Mouse (Mus musculus) lung, postnatal 14 days (tissue): Measurements from ENCODE around the gene Rhbdf2.
A peak's percentile ranks its signal among the peaks of the same experiment; 100 is the strongest.
"Not testable (repeated sequence)": the region's sequence is repeated elsewhere in the genome, so short reads cannot be mapped to it uniquely, and the experiment has no call there.

ENCODE experiments used
- DNase-seq: peaks from one replicate; pipeline ENCODE4 v3.0.0; 2021

Rhbdf2 gene

DNA sequence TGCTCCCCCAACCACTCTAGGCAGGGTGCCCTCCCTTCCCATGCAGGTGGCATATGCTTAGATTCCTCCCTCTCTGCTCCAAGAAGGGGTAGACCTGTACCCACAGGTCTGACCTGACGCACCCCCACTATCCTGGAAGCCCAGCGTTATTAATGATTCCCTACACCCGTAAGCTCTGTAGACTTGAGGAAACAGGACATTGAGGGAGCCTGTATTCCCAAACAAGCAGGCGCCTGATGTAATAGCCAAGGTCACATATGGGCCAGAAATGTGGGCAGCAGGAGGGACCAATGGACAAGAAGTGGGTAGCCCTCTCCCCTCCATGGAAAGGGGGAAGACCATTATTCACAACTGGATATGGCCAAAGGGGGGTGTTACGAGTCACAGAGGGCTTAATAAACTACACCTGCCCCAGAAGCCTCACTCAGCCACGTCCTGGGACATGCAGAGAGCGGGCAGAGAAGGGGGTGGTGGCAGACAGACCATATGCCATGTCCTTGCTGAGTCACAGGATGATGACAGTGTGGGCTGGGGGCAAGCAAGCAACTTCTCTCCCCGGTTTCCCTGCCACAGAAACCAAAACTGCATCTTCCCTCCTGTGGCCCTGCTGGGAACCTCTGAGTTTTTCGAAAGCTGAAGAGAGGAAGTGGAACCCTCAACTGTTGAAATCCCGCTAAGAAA lies 10.2 kb downstream of the Rhbdf2 start:
- DNase-seq = no peak

DNA sequence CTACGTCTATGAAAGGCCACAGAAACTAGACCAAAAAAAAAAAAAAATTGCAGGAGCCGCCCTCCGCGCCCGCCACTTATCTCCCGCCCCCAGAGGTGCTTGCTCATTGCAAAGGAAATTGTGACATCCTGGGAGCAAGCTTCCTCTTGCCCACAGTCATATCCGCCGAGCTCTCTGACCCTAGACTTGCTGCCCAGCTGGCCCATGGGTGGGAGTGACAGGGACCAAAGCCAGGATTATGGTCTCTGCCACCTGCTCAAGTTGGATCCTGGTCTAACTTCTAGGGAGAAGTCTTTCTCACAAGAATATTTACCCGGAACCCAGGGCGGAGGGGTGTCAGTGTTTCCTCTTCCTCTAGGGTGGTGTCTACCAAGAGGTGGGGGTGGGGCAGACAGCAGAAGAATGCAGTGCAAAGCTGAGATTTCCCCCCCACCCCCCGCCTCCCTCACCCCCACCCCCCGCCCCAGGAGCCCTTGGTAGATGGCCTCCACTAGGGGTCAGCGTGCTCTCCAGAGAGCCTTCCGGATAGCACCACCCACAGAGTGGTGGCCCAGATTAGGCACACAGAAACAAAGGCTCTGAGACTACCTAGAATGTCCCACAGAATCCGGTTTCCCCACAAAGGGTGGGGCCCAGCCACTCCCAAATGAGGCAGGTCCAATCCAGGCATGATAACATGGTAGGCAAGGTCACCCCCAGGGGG lies 10.9 kb downstream of the Rhbdf2 start:
- peak; percentile 74 for DNase-seq

DNA sequence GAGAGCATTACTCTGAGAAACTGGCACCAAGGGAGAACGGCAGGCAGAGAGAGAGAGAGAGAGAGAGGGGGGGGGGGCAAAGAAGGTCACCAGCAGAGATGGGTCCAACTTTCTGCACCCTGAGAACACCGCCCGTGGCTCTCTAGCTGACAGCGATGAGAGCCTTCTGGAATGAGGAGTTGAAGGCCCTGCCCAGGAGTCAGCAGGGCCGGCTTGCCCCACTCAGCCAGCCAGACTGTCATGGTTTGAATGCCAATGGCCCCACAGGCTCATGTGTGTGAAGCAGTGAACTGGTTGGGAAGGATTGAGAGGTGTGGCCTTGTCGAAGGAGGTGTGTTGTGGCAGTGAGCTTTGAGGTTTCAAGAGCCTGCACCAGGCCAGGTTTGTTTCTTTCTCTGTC lies 13.6 kb downstream of the Rhbdf2 start:
- no peak for DNase-seq

DNA sequence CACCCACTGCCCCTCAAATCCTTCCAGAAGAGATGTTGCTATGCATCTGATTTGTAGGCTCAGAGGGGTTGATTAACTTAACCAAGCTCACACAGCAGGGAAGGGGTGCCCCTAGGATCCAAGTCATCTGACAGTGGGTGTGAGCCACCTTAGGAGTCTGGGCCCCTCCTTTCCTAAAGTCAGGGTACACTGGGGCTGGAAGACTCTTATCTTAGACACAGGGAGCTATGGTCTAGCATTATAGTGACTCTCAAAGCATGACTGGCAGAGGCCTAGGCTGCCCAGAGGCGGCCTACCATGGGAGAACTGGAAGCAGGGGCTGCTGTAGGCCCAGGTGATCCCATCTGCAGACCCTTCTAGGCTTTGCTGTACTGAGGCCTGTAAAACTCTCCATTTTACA lies 14.3 kb downstream of the Rhbdf2 start:
- DNase-seq = no peak

DNA sequence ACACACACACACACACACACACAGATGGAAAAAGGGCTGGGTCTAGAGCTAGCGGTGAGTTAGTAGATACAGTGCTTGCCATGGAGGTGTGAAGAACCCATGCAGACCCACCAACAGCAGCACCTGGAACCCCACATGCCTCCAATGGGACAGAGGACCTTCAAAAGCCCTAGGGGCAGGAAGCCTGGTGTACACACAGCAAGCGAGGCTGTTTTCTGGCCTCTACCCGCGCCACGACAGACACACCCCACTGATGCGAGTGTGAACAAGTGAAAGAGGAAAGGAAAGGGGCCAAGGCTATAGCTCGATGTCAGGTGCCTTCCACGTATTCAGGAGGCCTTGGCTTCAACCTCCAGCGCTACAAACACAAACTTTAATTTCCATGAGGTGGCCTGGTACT lies 14.9 kb downstream of the Rhbdf2 start:
- no peak for DNase-seq

DNA sequence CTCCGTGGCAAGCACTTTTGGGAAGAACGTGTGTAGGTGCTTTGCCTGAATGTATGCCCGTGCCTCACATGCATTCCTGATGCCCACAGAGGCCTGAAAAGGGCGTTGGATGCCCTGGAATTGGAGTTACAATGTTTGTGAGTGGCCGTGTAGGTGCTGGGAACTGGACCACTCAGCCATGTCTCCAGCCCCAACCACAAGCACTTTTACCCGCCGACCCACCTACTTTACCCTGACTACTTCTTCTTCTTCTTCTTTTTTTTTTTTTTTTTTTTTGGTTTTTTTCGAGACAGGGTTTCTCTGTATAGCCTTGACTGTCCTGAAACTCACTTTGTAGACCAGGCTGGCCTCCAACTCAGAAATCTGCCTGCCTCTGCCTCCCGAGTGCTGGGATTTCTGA lies 15.7 kb downstream of the Rhbdf2 start:
- not testable (repeated sequence) for DNase-seq

DNA sequence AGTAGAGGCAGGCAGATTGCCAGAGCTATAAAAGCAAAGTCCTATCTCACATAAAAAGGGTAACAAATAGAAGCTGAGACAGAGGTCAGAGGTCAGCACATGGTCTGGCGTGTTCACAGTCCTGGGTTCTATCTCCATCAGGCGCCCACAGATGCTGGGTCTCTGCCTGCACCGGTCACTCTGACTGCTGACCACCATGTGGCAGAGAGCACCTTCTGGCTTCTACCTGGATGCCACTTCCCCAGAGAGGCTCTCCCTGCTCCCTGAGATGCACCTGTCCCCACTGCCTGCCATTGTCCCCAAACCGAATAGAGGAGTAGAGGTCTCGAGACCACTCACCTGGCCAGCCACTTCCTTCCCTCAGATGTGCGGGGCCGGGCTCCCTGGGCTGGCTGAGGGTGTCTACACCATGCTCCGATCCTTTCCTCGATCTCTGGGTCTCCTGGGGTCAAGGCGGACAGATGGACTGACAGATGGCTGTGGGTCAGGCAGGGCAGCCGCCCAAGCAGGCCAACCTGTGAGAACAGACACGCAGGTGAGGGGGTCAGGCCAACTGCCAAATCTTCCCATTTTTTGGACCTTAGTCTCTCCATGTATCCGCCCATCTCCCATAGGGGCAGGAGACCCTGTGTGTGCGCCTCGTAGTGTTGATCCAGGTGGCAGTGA lies 16.7 kb downstream of the Rhbdf2 start:
- DNase-seq = no peak

DNA sequence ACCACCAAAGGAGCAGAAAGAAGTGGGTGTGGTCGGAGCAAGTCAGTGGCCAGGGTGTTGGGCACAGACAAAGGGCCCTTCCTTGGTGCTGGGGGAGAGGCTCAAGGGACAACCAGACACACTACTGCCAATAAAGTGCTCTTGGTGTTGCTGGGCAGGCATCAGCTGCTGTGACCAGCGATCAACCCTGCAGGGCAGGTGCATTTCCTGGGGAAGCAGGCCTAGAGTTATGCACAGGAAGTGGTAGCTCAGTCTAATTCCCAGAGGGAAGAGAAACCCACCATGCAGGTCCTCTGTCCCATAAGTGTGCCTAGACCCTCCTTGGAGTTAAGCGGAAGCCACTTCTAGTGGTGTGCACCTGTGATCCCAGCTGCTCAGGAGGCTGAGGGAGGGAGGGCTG lies 19.1 kb downstream of the Rhbdf2 start:
- DNase-seq = no peak

DNA sequence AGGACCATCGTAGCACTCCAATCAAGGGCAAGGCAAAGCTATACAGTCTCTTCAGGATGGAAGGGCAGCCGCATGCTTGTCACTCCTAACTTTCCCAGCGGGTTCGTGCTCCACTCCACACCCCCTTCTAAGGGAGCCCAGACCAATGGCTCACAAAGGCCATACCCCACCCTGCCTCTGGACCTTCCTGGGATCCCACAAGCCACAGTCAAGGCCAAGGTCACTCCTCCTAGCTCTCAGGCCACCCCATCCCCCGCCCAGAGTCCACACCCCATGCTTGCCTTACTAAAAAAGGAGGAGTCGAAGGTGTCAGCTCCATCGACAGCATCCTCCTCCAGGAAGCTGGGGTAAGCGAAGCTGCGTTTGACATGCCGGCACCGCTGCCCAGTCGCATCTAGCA lies 22.7 kb downstream of the Rhbdf2 start:
- no peak for DNase-seq

DNA sequence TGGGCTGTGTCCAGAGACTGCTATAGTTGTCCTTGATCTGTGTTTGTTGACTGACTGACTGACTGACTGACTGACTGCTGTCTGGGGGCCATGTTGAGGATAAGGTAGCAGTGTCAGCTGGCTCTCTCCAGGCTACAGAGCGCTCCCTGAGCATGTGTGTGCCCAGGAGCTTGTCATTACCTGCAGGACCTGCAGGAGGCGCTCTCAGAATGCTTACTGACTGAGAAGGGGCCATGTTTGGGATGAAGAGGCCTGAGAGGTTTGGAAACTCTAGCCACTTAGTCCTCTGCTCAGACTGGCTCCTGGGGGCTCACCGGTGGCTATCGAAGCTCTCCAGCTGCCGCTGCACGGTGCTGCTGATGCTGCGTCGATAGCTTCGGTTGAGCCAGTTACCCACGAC lies 23.5 kb downstream of the Rhbdf2 start:
- peak; percentile 63 for DNase-seq

DNA sequence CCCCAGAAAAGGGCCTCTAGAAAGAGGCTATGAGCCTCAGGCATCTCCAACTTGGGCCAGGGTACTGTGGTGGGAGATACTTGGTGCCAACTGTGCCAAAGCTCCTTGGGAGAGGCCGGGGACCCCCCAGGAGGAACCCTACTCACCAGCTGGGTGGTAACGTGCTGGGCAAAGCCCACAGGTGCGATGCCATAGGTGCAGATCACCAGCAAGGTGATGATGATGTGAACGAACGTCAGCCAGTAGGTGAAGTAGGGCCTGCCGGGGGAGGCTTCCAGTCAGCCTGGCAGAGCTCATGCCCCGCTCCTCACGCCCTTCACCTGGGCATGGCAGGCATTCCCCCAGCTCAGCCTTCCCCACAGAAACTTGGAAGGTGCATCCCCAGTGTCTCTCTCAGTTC lies 24.8 kb downstream of the Rhbdf2 start:
- no peak for DNase-seq

DNA sequence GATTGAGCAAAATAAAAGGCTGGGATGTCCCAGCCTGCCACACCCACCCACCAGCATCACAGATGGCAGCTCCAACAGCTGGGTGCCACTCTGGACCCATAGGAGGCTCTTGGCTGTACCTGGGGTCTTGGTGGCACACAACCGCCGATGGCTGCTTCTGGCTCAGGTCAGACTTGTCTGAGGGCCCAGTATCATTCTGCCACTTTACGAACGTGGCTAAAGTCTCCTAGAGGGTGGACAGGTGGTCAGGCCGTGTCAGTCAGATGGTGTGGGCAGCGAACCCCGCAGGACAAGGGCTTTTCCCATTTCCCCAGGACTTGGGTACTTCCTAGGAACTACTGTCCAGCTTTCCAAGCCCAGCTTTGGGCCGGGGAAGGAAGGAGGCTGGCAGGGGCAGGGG lies 25.7 kb downstream of the Rhbdf2 start:
- no peak for DNase-seq

DNA sequence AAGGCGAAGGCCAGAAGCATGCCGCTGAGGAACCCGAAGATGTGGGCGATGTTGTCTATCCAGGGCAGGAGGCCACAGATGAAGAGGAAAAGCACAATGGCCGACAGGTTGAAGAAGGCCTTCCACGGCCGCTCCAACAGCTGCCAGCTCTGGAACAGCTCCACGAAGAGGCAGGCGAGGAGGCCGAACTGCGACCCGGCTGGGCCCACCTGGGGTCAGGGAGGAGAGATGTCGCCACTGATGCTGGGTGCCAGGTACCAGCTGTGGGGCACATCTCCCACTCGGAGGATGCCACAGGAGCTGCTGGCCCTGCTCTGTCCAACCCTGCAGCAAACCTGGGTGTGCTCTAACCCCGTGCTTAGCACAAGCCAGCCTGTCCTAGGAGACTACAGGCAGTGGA lies 27.6 kb downstream of the Rhbdf2 start:
- DNase-seq = no peak

DNA sequence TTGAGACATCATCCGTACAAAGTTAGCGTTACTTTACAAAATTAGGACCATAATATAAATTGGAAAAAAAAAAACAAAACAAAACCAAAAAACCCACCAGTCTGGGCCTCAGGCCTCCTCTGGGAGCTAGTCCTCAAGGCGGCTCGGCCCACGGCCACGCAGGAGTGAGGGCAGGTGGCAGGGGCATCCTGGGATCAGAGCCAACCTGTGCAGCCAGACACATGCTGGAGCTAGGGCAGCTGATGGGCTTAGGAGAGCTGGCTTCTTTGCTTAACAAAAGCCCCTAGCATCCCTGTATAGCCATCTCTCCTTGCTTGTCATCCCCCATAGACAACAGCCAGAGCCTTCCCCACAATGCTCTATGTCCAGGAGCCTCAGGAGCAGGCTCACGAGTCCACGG lies 28.6 kb downstream of the Rhbdf2 start:
- DNase-seq = no peak

DNA sequence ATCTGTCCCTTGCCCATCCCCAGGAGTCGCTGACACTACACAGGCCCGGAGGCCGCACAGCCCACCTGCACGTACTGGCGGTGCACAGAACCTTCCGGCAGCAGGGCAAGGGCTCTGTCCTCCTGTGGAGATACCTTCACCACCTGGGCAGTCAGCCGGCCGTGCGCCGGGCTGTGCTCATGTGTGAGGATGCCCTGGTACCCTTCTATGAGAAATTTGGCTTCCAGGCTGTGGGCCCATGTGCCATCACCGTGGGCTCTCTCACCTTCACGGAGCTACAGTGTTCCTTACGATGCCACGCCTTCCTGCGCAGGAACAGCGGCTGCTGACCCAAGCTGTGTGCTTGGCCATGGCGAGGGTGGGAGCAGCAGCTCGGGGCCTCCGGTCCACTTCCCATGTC lies 30.1 kb downstream of the Rhbdf2 start:
- no peak for DNase-seq

DNA sequence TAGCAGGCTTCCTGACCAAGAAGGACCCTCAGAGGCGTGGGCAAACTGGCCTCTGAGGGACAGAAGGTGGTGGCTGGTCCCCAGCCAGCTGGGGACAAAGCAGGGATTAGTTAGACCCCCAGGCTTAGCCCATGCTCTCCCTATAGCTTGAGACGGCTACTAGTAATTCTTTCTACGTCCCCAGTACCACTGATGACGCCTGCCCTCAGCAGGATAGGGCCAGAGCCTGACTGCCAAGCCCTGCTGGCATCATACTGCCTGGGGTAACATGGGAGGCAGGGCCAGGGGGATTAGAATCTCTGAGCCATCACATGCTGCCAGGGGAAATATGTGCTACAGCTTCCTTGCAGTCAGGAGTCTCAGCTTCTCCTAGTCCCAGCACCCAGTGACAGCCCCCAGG lies 33.5 kb downstream of the Rhbdf2 start:
- no peak for DNase-seq

DNA sequence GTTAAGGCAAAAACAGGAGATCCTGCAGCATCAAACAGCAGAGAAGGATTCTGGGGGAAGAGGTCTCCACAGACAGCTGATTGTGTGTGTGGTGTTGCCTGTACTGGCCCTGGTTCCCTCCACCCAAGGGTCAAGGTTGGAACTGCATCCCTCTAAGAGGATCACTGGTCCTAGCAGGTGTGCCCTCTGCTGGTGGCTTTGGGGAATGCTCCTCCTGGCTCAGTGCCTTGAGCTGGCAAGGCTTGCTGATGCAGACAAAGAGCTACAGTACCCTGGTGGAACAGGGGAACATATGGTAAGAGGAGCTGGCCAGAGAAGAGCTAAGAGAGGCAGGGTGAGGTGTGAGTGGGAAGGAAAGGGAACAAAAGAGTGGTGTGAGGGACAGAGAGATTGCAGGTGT lies 34.4 kb downstream of the Rhbdf2 start:
- DNase-seq = peak; percentile 98

DNA sequence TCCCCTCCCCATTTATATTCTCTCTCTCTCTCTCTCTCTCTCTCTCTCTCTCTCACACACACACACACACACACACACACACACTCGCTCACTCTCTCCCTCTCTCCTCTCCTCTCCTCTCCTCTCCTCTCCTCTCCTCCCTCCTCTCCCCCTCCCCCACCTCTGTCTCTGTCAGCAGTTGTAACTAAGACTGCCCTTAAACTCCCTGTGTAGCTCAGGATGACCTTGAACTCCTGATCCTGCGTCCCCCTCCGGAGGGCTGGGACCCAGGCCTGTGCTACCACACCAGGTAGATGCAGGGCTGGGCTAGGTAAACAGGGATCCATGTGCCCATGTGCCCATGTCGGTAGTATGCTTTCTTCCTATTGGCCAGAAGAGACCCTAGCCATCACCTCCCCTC lies 35.2 kb downstream of the Rhbdf2 start:
- no peak for DNase-seq

DNA sequence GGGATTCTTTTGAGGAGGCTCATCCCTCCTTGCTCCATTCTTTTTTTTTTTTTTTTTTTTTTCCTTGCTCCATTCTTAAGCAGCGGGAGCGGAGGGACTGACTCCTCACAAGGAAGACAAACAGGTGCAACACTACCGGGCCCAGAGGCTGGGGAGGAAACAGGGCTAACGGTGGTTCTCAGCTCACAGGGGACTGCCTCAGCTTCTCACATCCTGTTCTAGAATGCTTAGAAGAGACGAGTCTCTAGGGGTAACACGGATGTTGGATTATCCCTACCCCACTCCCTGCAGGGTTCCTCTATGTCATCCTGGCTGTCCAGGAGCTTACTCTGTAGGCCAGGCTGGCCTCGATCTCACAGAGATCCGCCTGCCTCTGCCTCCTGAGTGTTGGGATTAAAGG lies 37.2 kb downstream of the Rhbdf2 start:
- no peak for DNase-seq

DNA sequence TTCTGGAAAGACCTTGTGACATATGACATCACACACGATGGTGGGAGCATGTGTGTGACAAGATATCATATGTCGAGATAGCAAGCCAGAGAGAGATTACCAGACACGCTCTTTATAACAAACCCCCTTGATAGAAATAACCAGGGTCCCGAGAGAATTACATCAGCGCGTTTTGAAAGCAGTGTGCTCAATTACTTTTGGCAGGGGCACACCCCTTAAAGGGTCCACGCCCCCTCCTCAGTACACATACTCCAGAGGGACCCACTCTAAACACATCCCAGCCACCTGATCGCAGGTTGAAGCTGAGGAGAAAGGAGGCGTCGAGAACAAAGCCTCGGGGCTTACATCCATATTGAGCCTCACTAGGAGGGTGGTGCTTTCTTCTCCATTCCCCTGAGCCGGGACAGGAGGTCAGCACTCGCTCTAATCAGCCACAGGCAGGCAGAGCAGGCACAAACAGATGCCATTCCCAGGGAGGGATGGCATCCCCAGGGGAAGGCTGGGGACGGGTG lies 37.7 kb downstream of the Rhbdf2 start:
- no peak for DNase-seq

DNA sequence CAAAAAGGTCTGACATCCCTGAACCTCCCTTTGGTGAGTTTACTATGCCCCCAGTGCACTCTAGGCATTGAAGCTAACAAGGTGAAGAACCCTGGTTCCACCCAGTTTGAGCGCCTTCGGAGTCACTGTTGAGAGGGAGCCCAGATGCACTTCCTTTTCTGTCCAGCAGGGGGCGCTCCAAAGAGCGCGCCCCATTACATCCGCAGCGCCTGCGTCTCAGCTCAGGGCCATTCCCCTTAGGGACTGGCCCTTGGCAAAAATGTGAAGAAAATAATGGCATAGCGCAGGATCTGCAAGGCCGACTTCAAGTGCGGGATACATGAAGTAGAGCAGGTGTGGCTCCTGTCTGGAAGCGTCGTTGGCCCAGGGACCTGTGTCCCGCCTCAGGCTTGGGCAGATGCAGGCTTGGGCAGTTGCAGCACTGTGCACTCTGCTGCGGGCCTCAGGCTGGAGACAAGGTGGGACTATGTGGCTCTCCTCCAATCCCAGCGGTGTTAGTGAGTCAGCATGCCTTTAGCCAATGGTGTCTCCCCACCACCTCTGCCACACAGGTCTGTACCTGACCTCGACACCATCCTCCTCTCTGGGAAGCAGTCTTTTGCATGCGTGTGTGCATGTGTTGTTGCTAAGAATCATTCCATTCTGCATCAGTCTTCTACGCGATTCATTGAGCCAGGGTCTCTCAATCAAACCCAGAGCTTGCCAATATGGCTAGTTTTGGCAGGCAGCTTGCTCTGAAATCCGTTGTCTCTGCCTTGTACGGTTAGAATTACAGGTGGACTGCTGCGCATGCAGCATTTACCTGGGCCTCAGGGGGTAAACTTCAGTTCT lies 39.8 kb downstream of the Rhbdf2 start:
- DNase-seq = peak; percentile 85

DNA sequence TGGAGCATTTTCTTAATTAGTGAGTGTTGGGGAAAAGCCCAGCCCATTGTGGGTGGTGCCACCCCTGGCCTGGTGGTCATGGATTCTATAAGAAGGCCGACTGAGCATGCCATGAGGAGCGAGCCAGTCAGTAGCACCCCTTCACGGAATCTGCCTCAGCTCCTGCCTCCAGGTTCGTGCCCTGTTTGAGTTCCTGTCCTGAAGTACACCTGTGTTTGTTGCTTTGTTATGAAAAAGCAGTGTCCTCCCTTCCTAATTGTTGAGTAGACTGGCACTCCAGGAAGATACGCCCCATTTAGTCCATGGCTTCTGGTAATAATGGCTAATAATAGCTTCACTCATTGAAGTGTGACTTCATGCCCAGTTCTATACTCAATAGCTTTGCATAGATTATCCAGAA lies 40.5 kb downstream of the Rhbdf2 start, which contains the start of gene Aanat:
Gene Aanat, plus strand, starts transcription at position 123 of the 400 bp plus-strand sequence.
- DNase-seq = no peak

DNA sequence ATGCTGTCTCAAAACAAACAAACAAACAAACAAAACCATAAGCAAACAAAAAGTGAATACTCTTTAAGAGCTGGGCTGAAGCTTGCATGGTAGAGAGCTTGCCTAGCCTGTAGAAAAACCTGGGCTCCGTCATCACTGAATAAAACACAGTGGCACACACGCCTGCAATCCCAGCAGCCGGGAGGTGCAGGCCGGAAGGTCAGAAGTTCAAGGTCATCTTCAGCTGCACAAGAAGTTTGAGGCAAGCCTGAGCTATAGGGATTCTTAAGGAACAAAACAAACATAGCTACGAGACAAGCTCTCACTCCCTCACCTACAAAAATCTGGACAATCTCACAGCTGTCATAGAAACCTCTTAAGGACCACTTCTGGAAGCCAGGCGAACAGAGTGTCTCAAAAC lies 41.1 kb downstream of the Rhbdf2 start:
- DNase-seq = no peak
